8 mouse cellular contexts compared by ENCODE assay signal in the genomic region with DNA sequence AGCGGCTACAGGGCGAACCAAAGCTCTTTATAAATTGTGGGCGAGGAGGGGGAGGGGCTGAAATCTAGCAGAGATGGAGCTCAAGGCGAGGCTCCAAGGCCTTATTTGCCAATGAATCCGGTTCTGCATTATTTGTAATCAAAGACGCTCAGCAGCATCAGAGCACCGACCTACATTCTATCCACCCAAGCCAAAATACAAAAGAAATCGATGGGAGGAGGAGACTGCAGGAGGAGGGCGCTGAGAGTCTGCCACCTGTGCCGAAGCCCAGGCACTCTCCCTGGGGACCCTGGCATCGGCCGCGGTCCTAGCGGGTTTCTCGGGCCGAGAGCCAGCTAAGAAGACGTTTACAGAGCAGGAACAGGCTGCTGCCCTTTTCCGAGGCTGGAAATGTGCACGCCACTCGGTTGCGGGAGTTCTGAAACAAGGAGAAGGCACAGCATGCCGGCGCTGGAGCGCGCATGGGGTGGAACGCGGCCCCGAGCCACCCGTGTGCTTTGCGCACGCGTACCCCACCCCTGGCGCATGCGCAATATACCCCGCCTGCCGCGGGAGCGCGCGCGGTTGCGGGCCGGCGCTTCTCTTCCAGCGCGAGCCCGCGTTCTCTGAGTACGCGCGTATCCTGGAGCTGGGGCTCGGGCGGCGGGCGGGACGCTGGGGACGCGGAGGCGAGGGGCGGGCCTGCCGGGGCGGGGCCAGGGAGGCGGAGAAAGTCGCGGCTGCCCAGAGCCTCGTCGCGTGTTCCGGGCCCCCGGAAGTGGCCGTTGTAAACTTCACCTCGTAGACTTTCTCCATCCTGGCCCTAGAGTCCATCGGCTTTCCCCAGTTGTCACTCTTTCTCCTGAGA. TPM values are rescaled to one million over a fixed set of nuclear protein-coding genes. Genes with fewer than 3 reads are reported as not detected.
A peak's percentile ranks its signal among the peaks of the same experiment; 100 is the strongest.
DNase-seq lines count a peak whose midpoint lies in the region; ATAC-seq and TF ChIP-seq lines count a peak whose summit lies in the region.

A gene (plus strand): TSS at position 703 of the 847 bp plus-strand sequence.

- peak in 1 of 2 experiments; percentile 39; a peak in 1 of 4 replicates for TF ChIP-seq EP300 in MEL (IDR thresholded peaks at IDR 0.05; ENCODE audit: low read depth in 1 of 2, low read length in 2 of 2)
- TF ChIP-seq EP300 in lung, postnatal 0 days (IDR thresholded peaks at IDR 0.05): no peak

- peaks cover 0 to 4% of the 10 kb centered on the region in 2 experiments; a peak in 2 of 4 replicates for H3K4me1 ChIP-seq in MEL (ENCODE audit: control insufficient read depth in 1 of 2, insufficient read depth in 2 of 2, low read length in 2 of 2)
- no peaks in the 10 kb centered on the region for H3K4me1 ChIP-seq in cerebellum, adult 2 months (ENCODE audit: control insufficient read depth, insufficient read depth, low read length)
- peaks cover 34% of the 10 kb centered on the region for H3K4me1 ChIP-seq in hindbrain, embryonic 10.5 days (replicated peaks)
- H3K4me1 ChIP-seq in lung, postnatal 0 days (ENCODE audit: insufficient read depth, low read depth, low read length): no peaks in the 10 kb centered on the region

- H3K36me3 ChIP-seq in MEL (ENCODE audit: control insufficient read depth in 1 of 2, insufficient read depth in 2 of 2, low read length in 2 of 2): peaks cover 0 to 15% of the 10 kb centered on the region in 2 experiments; a peak in 2 of 4 replicates
- no peaks in the 10 kb centered on the region for H3K36me3 ChIP-seq in hindbrain, embryonic 10.5 days
- H3K36me3 ChIP-seq in lung, postnatal 0 days (ENCODE audit: insufficient read depth, low read length): no peaks in the 10 kb centered on the region

- under 1% methylated on average over 73 of the region's 73 CpGs for WGBS in cerebellum, adult 2 months
- WGBS in hindbrain, embryonic 10.5 days: under 1% methylated on average over 73 of the region's 73 CpGs
- WGBS in lung, postnatal 0 days: 2% methylated on average over 70 of the region's 73 CpGs

- peak; percentile 96 for DNase-seq in MEL (ENCODE audit: low read depth, low spot score)
- DNase-seq in cerebellum, adult 2 months: peak; percentile 93 to 94
- peak; percentile 97 for DNase-seq in forelimb bud, embryonic 11.5 days (ENCODE audit: low read depth, low spot score)
- DNase-seq in hindbrain, embryonic 10.5 days (ENCODE audit: low spot score): peak; percentile 97
- peak; percentile 94 for DNase-seq in layer of hippocampus, adult 9-11 months
- peak; percentile 97 for DNase-seq in lung, postnatal 0 days (ENCODE audit: low spot score)
- DNase-seq in ovary, postnatal 14 days (ENCODE audit: low spot score): peak; percentile 93
- DNase-seq in thymus, postnatal 14 days: peak; percentile 97

- TF ChIP-seq CTCF in MEL (IDR thresholded peaks at IDR 0.05 in 2 of 3, conservative IDR thresholded peaks at IDR 0.05 in 1 of 3; ENCODE audit: control insufficient read depth in 1 of 3, insufficient read depth in 1 of 3, low read depth in 2 of 3, low read length in 3 of 3, poor library complexity in 1 of 3, severe bottlenecking in 1 of 3): no peak
- no peak for TF ChIP-seq CTCF in cerebellum, adult 2 months (IDR thresholded peaks at IDR 0.05; ENCODE audit: borderline replicate concordance, insufficient read depth, low read depth, low read length)
- 0 out of 2 replicates have a peak, but pooled peaks have one; percentile 2 for TF ChIP-seq CTCF in lung, postnatal 0 days (IDR thresholded peaks at IDR 0.05)

- peak within 1 kb of the TSS; percentile 95 for H3K4me2 ChIP-seq in lung, postnatal 0 days (replicated peaks; ENCODE audit: low read depth, low read length)

- TF ChIP-seq POLR2A in MEL (IDR thresholded peaks at IDR 0.05; ENCODE audit: control insufficient read depth in 1 of 2, insufficient read depth in 1 of 2, low read depth in 1 of 2, low read length in 2 of 2, poor library complexity in 1 of 2): peak; percentile 90 to 97
- peak; percentile 98 for TF ChIP-seq POLR2A in cerebellum, adult 2 months (IDR thresholded peaks at IDR 0.05; ENCODE audit: borderline replicate concordance, insufficient read depth, low read length)

- peak within 1 kb of the TSS; percentile 96 for H3K27ac ChIP-seq in MEL (ENCODE audit: control insufficient read depth, low read depth, low read length)
- peak within 1 kb of the TSS; percentile 80 for H3K27ac ChIP-seq in cerebellum, adult 2 months (ENCODE audit: insufficient read depth, low read length)
- H3K27ac ChIP-seq in hindbrain, embryonic 10.5 days: peak within 1 kb of the TSS; percentile 99
- peak within 1 kb of the TSS; percentile 86 for H3K27ac ChIP-seq in lung, postnatal 0 days (ENCODE audit: low read length)

- peaks cover 3% of the 10 kb centered on the region for H3K79me2 ChIP-seq in MEL (ENCODE audit: control insufficient read depth, insufficient read depth, low read length, poor library complexity)

- peak within 1 kb of the TSS; percentile 90 to 99 for H3K4me3 ChIP-seq in MEL (ENCODE audit: control insufficient read depth in 1 of 2, insufficient read depth in 1 of 2, low read depth in 2 of 2, low read length in 2 of 2)
- peak within 1 kb of the TSS; percentile 89 for H3K4me3 ChIP-seq in cerebellum, adult 2 months (replicated peaks; ENCODE audit: insufficient read depth, low read depth, low read length)
- peak within 1 kb of the TSS; percentile 73 for H3K4me3 ChIP-seq in hindbrain, embryonic 10.5 days
- H3K4me3 ChIP-seq in lung, postnatal 0 days (ENCODE audit: low read depth, low read length): peak within 1 kb of the TSS; percentile 82

- peak; percentile 98 for ATAC-seq in lung, postnatal 0 days

- H3K9ac ChIP-seq in MEL (ENCODE audit: control insufficient read depth, low read depth, low read length, poor library complexity, severe bottlenecking): peak within 1 kb of the TSS; percentile 98
- H3K9ac ChIP-seq in lung, postnatal 0 days (replicated peaks; ENCODE audit: low read depth): peak within 1 kb of the TSS; percentile 62

- TF ChIP-seq RAD21 in MEL (IDR thresholded peaks at IDR 0.05; ENCODE audit: low read depth, low read length): no peak

- no peaks in the 10 kb centered on the region for H3K27me3 ChIP-seq in MEL (ENCODE audit: control insufficient read depth in 1 of 2, insufficient read depth in 2 of 2, low read length in 2 of 2)
- no peaks in the 10 kb centered on the region for H3K27me3 ChIP-seq in cerebellum, adult 2 months (ENCODE audit: control insufficient read depth, insufficient read depth, low read length)
- no peaks in the 10 kb centered on the region for H3K27me3 ChIP-seq in hindbrain, embryonic 10.5 days (ENCODE audit: insufficient read depth, poor library complexity, severe bottlenecking)
- H3K27me3 ChIP-seq in lung, postnatal 0 days (replicated peaks; ENCODE audit: insufficient read depth, low read length): no peaks in the 10 kb centered on the region

- no peaks in the 10 kb centered on the region for H3K9me3 ChIP-seq in MEL (replicated peaks; ENCODE audit: insufficient read depth, low read length)
- peaks cover 3% of the 10 kb centered on the region; the same call in 1 of the 2 replicates for H3K9me3 ChIP-seq in hindbrain, embryonic 10.5 days
- no peaks in the 10 kb centered on the region for H3K9me3 ChIP-seq in lung, postnatal 0 days (ENCODE audit: low read length)

TF ChIP-seq in MEL, 35 proteins besides CTCF, POLR2A, EP300 and RAD21 (continues in another document):
- TF ChIP-seq ZC3H11A (IDR thresholded peaks at IDR 0.05; ENCODE audit: low read depth, low read length) (0 out of 2 replicates have a peak, but pooled peaks have one; percentile 1), TCF12 (IDR thresholded peaks at IDR 0.05; ENCODE audit: low read depth, low read length) (peak; percentile 32; the same call in 1 of the 2 replicates), JUND (IDR thresholded peaks at IDR 0.05; ENCODE audit: low read depth, low read length) (no peak), USF1 (IDR thresholded peaks at IDR 0.05; ENCODE audit: low read depth, low read length) (no peak), CHD2 (IDR thresholded peaks at IDR 0.05; ENCODE audit: low read length) (peak; percentile 40; the same call in 1 of the 2 replicates), POLR2AphosphoS2 (IDR thresholded peaks at IDR 0.05; ENCODE audit: low read length) (peak; percentile 79; the same call in 1 of the 2 replicates), GATA1 (IDR thresholded peaks at IDR 0.05; ENCODE audit: low read depth, low read length) (no peak), ZKSCAN1 (IDR thresholded peaks at IDR 0.05; ENCODE audit: low read depth, low read length) (no peak), ZNF384 (IDR thresholded peaks at IDR 0.05; ENCODE audit: low read depth, low read length) (no peak), NELFE (IDR thresholded peaks at IDR 0.05; ENCODE audit: low read depth, low read length) (peak; percentile 97), UBTF (IDR thresholded peaks at IDR 0.05; ENCODE audit: borderline replicate concordance, insufficient read depth, low read depth, low read length) (0 out of 2 replicates have a peak, but pooled peaks have one; percentile 60), POLR2AphosphoS5 (IDR thresholded peaks at IDR 0.05; ENCODE audit: borderline replicate concordance, low read depth, low read length) (no peak), SIN3A (IDR thresholded peaks at IDR 0.05; ENCODE audit: low read length) (peak; percentile 65), MAZ (IDR thresholded peaks at IDR 0.05; ENCODE audit: low read depth, low read length) (peak; percentile 78; the same call in 1 of the 2 replicates), MXI1 (IDR thresholded peaks at IDR 0.05; ENCODE audit: low read depth, low read length) (peak; percentile 68), MAFK (IDR thresholded peaks at IDR 0.05; ENCODE audit: borderline replicate concordance, low read depth, low read length) (no peak), ZMIZ1 (IDR thresholded peaks at IDR 0.05; ENCODE audit: low read depth, low read length) (peak; percentile 89), MAX (IDR thresholded peaks at IDR 0.05; ENCODE audit: low read length) (peak; percentile 80), TBP (IDR thresholded peaks at IDR 0.05; ENCODE audit: low read depth, low read length) (peak; percentile 29; the same call in 1 of the 2 replicates), BHLHE40 (IDR thresholded peaks at IDR 0.05; ENCODE audit: borderline replicate concordance, low read depth, low read length) (no peak), CHD1 (IDR thresholded peaks at IDR 0.05; ENCODE audit: low read depth, low read length) (no peak), E2F4 (IDR thresholded peaks at IDR 0.05; ENCODE audit: borderline replicate concordance, low read depth, low read length) (no peak), HCFC1 (IDR thresholded peaks at IDR 0.05; ENCODE audit: low read depth, low read length) (peak; percentile 65)

RNA-seq across cellular contexts. Expression of the gene that starts here (rescaled TPM):
- 1.7 and 1.8 TPM in 2 replicates for total RNA-seq in MEL (2012; rRNA removed)
- polyA plus RNA-seq in MEL (2012; ENCODE audit: insufficient read depth in 1 of 2, insufficient read length in 2 of 2, low read depth in 1 of 2, low replicate concordance in 2 of 2, missing spikeins in 1 of 2): 1 to 10 TPM in 1 of 2 experiments, not detected in 1; 1.6 TPM
- 1.8 and 2.1 TPM in 2 replicates for polyA plus RNA-seq in cerebellum, adult 2 months (2012; rRNA removed)
- 3.3 and 4.5 TPM in 2 replicates for polyA plus RNA-seq in hindbrain, embryonic 10.5 days (2016; fragmentation: Nextera tagmentation; extraction: Ambion mirVana)
- 2.0 and 3.3 TPM in 2 replicates for polyA plus RNA-seq in lung, postnatal 0 days (2015; fragmentation: Nextera tagmentation; extraction: Ambion mirVana)

Comparison
In these comparisons a context has a peak if more than half of its experiments do, and no peak if none do; other contexts are left out.
1. Peak in every context shown above with its lines: DNase-seq, ATAC-seq, H3K4me3 ChIP-seq and H3K27ac ChIP-seq.